Mouse (Mus musculus) intestine, embryonic 14.5 days (tissue): Measurements from ENCODE around the gene Hist1h1a. TPM values are rescaled to one million over a fixed set of nuclear protein-coding genes. Genes with fewer than 3 reads are reported as not detected.
"Not testable (repeated sequence)": the region's sequence is repeated elsewhere in the genome, so short reads cannot be mapped to it uniquely, and the experiment has no call there.

Source experiments
- ATAC-seq: fragments of 200-750 bp; cut with Nextera tagmentation; replicated peaks from 2 replicates; pipeline ENCODE4 v1.8.0; 2017; ENCODE audit warnings: low read depth, moderate number of reproducible peaks, moderate TSS enrichment, moderate library complexity; ENCODE audit not compliant: low FRiP score, low TSS enrichment
- DNase-seq: peaks from one replicate; pipeline ENCODE4 v3.0.0-alpha.2; 2018; ENCODE audit warnings: low spot score
- H3K27ac ChIP-seq: fragments of 300-500 bp; sonication (generic); 2 replicates; pipeline ENCODE4 v1.5.1; 2014; ENCODE audit warnings: low read depth, mild to moderate bottlenecking, control low read depth
- H3K27me3 ChIP-seq: fragments of 300-500 bp; sonication (generic); replicated peaks from 2 replicates; pipeline ENCODE4 v1.6.1; 2014; ENCODE audit warnings: low read length, control low read depth; ENCODE audit not compliant: control insufficient read depth, insufficient read depth
- H3K36me3 ChIP-seq: fragments of 300-500 bp; sonication (generic); 2 replicates; pipeline ENCODE4 v1.6.1; 2014; ENCODE audit warnings: low read length, control low read depth; ENCODE audit not compliant: control insufficient read depth, insufficient read depth
- H3K4me1 ChIP-seq: fragments of 300-500 bp; sonication (generic); replicated peaks from 2 replicates; pipeline ENCODE4 v1.6.1; 2014; ENCODE audit warnings: low read length, control low read depth, mixed read lengths; ENCODE audit not compliant: control insufficient read depth, insufficient read depth
- H3K4me2 ChIP-seq: fragments of 300-500 bp; sonication (generic); 2 replicates; pipeline ENCODE4 v1.6.1; 2014; ENCODE audit warnings: low read length
- H3K4me3 ChIP-seq: fragments of 300-500 bp; sonication (generic); 2 replicates; pipeline ENCODE4 v1.5.1; 2014; ENCODE audit warnings: low read depth, low read length, control low read depth, mixed read lengths
- H3K9ac ChIP-seq: fragments of 300-500 bp; sonication (generic); 2 replicates; pipeline ENCODE4 v1.6.1; 2014; ENCODE audit warnings: mild to moderate bottlenecking, low read length
- H3K9me3 ChIP-seq: fragments of 300-500 bp; sonication (generic); 2 replicates; pipeline ENCODE4 v1.6.1; 2016; ENCODE audit warnings: low read length, control low read depth; ENCODE audit not compliant: control insufficient read depth
- WGBS: fragments of 180-500 bp; shearing (Covaris S2); extraction: QIAGEN DNeasy Blood & Tissue Kit; methylation state at CpG from one replicate; pipeline ENCODE4 v1.1.7; 2014; 5-methylcytosine and 5-hydroxymethylcytosine counted together
- polyA plus RNA-seq: library from polyadenylated mRNA; unstranded; fragments of >200 nt; fragmentation: Nextera tagmentation; extraction: Ambion mirVana; gene quantifications from 2 replicates; pipeline ENCODE4 v1.2.1, GENCODE M21; 2014

Hist1h1a gene
- polyA plus RNA-seq, result 3.1 and 4.2 TPM in 2 replicates

- Histone ChIP-seq H3K4me3 (peak within 1 kb of the TSS; percentile 57), H3K9me3 (no peaks in the 10 kb centered on the region), H3K36me3 (no peaks in the 10 kb centered on the region), H3K4me1 (peaks cover 13% of the 10 kb centered on the region), H3K4me2 (peak within 1 kb of the TSS; percentile 91), H3K27me3 (no peaks in the 10 kb centered on the region), H3K27ac (peak within 1 kb of the TSS; percentile 98), H3K9ac (peak within 1 kb of the TSS; percentile 70)
- peak; percentile 57 for ATAC-seq
- WGBS, result 4% methylated on average over 34 of the region's 34 CpGs
- peak; percentile 97 for DNase-seq
These were observed at the start of gene Hist1h1a for GRCm38 (mm10) chr13:23763586-23764323. Gene Hist1h1a, plus strand, starts transcription at chr13:23763666.

DNA sequence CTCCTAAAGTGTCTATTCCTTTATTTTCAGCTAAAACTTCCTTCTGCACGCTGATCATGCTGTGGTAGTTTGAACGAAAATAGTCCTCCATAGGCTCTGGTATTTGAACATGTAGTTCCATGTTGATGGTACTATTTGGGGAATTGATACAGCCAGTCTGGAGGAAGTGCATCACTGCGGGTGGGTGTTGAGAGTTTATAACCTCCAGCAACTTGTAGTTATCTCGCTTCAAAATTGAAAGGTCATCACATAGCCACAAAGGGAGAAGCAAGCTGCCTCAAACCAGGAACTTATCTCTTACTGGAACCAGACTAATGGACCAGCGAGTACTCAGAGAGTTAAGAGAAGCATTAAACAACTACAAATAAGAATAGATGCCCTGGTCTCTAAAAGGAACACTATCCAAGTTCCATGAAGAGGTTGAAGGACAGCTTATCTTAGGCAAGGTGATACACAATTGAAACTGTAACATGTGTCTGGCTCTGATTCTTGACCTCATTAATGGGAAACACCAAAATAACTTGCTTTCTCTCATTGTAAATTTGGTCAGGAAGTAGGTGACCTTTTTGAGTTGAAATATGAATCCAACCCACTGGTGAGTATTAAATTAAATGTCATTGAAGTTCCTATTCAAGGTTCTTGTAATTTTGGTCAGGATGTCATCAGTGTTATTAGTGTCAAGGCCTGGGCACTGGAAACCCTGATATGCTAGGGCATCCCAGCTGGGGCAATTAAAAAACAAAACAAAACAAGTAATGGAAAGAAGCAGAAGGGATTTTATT is 47.0 kb upstream of the Hist1h1a start:
- ATAC-seq, result no peak
- Histone ChIP-seq H3K4me3 (no peak overlapping the region), H3K4me2 (no peak overlapping the region), H3K27ac (no peak overlapping the region), H3K9ac (no peak overlapping the region), H3K4me1 (no peaks in the 10 kb centered on the region), H3K36me3 (no peaks in the 10 kb centered on the region), H3K9me3 (no peaks in the 10 kb centered on the region), H3K27me3 (no peaks in the 10 kb centered on the region)
- 86% methylated on average over 5 of the region's 5 CpGs for WGBS
- no peak for DNase-seq

DNA sequence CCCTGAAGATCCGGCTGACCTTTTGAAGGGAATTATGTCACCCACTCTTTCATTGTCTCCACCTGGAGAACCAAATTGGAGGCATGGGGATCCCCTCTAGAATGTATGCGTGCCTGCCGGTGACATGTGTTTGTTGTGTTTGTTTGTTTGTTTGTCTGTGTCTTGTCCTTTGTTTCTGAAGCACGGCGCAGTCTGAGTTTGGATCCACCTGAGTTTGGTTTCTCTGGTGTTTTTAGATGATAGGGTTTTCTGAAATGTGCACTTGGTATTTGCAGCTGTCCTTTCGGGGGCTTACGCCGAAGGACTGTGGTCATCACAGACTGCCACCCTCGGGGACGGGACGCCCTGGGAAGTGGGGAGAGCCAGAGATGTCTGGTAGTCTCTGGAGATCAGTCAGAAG is 46.3 kb upstream of the Hist1h1a start:
- Histone ChIP-seq H3K4me2 (no peak overlapping the region), H3K36me3 (no peaks in the 10 kb centered on the region), H3K4me3 (no peak overlapping the region), H3K27me3 (no peaks in the 10 kb centered on the region), H3K9ac (no peak overlapping the region), H3K4me1 (no peaks in the 10 kb centered on the region), H3K9me3 (no peaks in the 10 kb centered on the region), H3K27ac (no peak overlapping the region)
- DNase-seq (no peak), ATAC-seq (no peak)
- WGBS, result 49% methylated on average over 11 of the region's 11 CpGs

GRCm38 (mm10) chr13:23717593-23718245 is 45.7 kb upstream of the Hist1h1a start:
- H3K4me3 ChIP-seq, DNase-seq, H3K27ac ChIP-seq, H3K4me1 ChIP-seq, ATAC-seq, H3K27me3 ChIP-seq, H3K9me3 ChIP-seq, H3K36me3 ChIP-seq, H3K4me2 ChIP-seq, H3K9ac ChIP-seq: not testable (repeated sequence)
- WGBS, result 12% methylated on average over 2 of the region's 2 CpGs

GRCm38 (mm10) chr13:23724239-23724638 is 39.2 kb upstream of the Hist1h1a start:
- Histone ChIP-seq H3K4me1 (no peaks in the 10 kb centered on the region), H3K27ac (no peak overlapping the region), H3K4me2 (no peak overlapping the region), H3K4me3 (no peak overlapping the region), H3K27me3 (no peaks in the 10 kb centered on the region), H3K36me3 (no peaks in the 10 kb centered on the region), H3K9ac (no peak overlapping the region), H3K9me3 (no peaks in the 10 kb centered on the region)
- no peak for DNase-seq
- 75% methylated on average over 4 of the region's 4 CpGs for WGBS
- ATAC-seq, result no peak

DNA sequence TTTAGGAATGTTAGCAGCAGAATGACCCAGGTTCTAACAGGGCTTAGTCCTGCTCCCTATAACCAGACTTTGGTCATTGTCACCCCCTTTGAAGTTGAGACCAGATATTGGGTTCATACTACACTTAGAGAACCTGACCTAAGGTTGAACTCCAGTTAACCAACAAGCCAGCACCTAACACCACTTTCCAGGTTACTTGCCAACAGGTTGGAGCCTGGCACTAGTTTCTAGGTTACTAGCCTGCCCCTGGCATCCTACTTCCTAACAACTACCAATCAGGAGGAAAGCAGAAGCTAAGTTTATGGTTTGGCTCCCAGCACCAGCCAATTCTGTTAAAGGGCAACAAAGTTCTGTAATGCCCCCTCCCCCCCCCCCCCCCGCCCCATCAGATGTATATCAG is 38.3 kb upstream of the Hist1h1a start:
- no peak overlapping the region for H3K27ac ChIP-seq
- no peaks in the 10 kb centered on the region for H3K4me1 ChIP-seq
- no peaks in the 10 kb centered on the region for H3K9me3 ChIP-seq
- no CpG with 5 or more reads among the region's 1 CpGs for WGBS
- H3K4me3 ChIP-seq, result no peak overlapping the region
- H3K27me3 ChIP-seq, result no peaks in the 10 kb centered on the region
- no peaks in the 10 kb centered on the region for H3K36me3 ChIP-seq
- DNase-seq (no peak), ATAC-seq (no peak)
- H3K4me2 ChIP-seq, result no peak overlapping the region
- no peak overlapping the region for H3K9ac ChIP-seq

- no peak for ATAC-seq
- Histone ChIP-seq H3K36me3 (no peaks in the 10 kb centered on the region), H3K27me3 (no peaks in the 10 kb centered on the region), H3K9me3 (no peaks in the 10 kb centered on the region), H3K9ac (no peak overlapping the region), H3K4me3 (no peak overlapping the region), H3K4me1 (no peaks in the 10 kb centered on the region), H3K4me2 (no peak overlapping the region), H3K27ac (no peak overlapping the region)
- 90% methylated on average over 18 of the region's 18 CpGs for WGBS
- DNase-seq, result no peak
These were observed 34.8 kb upstream of the Hist1h1a start for GRCm38 (mm10) chr13:23728472-23729191.

DNA sequence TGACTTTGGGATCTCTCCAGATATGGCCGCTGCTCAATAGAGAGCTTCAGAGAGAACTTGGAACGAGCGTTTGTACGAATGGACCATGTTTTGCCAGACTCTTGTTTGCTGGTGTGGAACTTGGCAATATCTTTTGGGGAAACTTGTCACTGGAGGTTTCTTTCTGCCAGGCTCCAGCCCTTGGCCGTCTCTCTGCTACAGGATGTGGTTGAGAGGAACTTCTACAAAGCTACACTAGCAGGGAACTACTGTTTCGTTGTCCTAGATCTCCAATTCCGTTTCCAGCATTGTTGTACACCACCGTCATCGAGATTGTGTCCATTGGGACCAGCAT is 34.3 kb upstream of the Hist1h1a start:
- H3K4me1 ChIP-seq, result no peaks in the 10 kb centered on the region
- no peak overlapping the region for H3K4me3 ChIP-seq
- H3K9me3 ChIP-seq, result no peaks in the 10 kb centered on the region
- 88% methylated on average over 9 of the region's 9 CpGs for WGBS
- no peaks in the 10 kb centered on the region for H3K36me3 ChIP-seq
- ATAC-seq (no peak), DNase-seq (no peak)
- no peak overlapping the region for H3K9ac ChIP-seq
- no peaks in the 10 kb centered on the region for H3K27me3 ChIP-seq
- H3K27ac ChIP-seq, result no peak overlapping the region
- no peak overlapping the region for H3K4me2 ChIP-seq
